Mouse (Mus musculus): ENCODE measurements at regions not wholly inside any gene's neighbourhood (a gene's known extent, or its start where the extent isn't known, plus 50 kb on each side); places are given as distances from the start of the nearest gene placed in this dataset.

- TF ChIP-seq CTCF (IDR thresholded peaks at IDR 0.05; ENCODE audit: control insufficient read depth, insufficient read depth, insufficient read length) (no peak), USF1 (IDR thresholded peaks at IDR 0.05; ENCODE audit: low read depth) (no peak), MAX (IDR thresholded peaks at IDR 0.05) (no peak), CEBPB (IDR thresholded peaks at IDR 0.05; ENCODE audit: low read depth) (no peak), FOSL1 (IDR thresholded peaks at IDR 0.05; ENCODE audit: insufficient read depth, low read length, poor library complexity, severe bottlenecking) (no peak)
Measured at GRCm38 (mm10) chr9:27634901-27635300, 155.7 kb upstream of the Opcml start.
